Mouse (Mus musculus) myocyte (in vitro differentiated cells): ENCODE measurements around the gene Twnk.

Source experiments
- CEBPB ChIP-seq: IDR thresholded peaks from 2 replicates; pipeline ENCODE4 v1.6.1; 2011; ENCODE audit warnings: mild to moderate bottlenecking, moderate library complexity; ENCODE audit not compliant: poor library complexity, insufficient read depth, severe bottlenecking
- E2F4 ChIP-seq: IDR thresholded peaks from one replicate; pipeline ENCODE4 v1.6.1; 2011; ENCODE audit warnings: mild to moderate bottlenecking, control low read depth, moderate library complexity; ENCODE audit not compliant: insufficient read depth
- MAX ChIP-seq: IDR thresholded peaks from one replicate; pipeline ENCODE4 v1.6.1; 2011; ENCODE audit warnings: low read depth, mild to moderate bottlenecking, control low read depth
- MYOD1 ChIP-seq, 3 experiments: IDR thresholded peaks; one replicate each; pipeline ENCODE4 v1.6.1; 2011; ENCODE audit warnings: control low read depth in 2 of 3, low read depth in 2 of 3, mild to moderate bottlenecking in 2 of 3, moderate library complexity in 1 of 3; ENCODE audit not compliant: insufficient read length in 2 of 3, control insufficient read depth in 1 of 3
- POLR2A ChIP-seq: IDR thresholded peaks from one replicate; pipeline ENCODE4 v1.6.1; 2011; ENCODE audit warnings: low read depth, mild to moderate bottlenecking, control low read depth, moderate library complexity; ENCODE audit not compliant: insufficient read length
- POLR2AphosphoS2 ChIP-seq: IDR thresholded peaks from one replicate; pipeline ENCODE4 v1.6.1; 2011; ENCODE audit warnings: low read depth, control low read depth; ENCODE audit not compliant: insufficient read length
- REST ChIP-seq: IDR thresholded peaks from one replicate; pipeline ENCODE4 v1.6.1; 2011; ENCODE audit warnings: mild to moderate bottlenecking, control low read depth, moderate library complexity; ENCODE audit not compliant: insufficient read depth, insufficient read length
- SRF ChIP-seq: IDR thresholded peaks from one replicate; pipeline ENCODE4 v1.6.1; 2011; ENCODE audit warnings: low read depth; ENCODE audit not compliant: control insufficient read depth, insufficient read length
- TCF12 ChIP-seq: IDR thresholded peaks from one replicate; pipeline ENCODE4 v1.6.1; 2011; ENCODE audit warnings: mild to moderate bottlenecking, control low read depth; ENCODE audit not compliant: poor library complexity, insufficient read depth, severe bottlenecking
- TCF3 ChIP-seq: IDR thresholded peaks from one replicate; pipeline ENCODE4 v1.6.1; 2011; ENCODE audit warnings: low read depth, control low read depth; ENCODE audit not compliant: insufficient read length
- USF1 ChIP-seq: IDR thresholded peaks from one replicate; pipeline ENCODE4 v1.6.1; 2011; ENCODE audit warnings: low read depth, mild to moderate bottlenecking, control low read depth, moderate library complexity

- TF ChIP-seq POLR2AphosphoS2 (no peak), USF1 (no peak), MYOD1 (IDR thresholded peaks at IDR 0.05; ENCODE audit: control insufficient read depth in 1 of 3, insufficient read length in 2 of 3, low read depth in 2 of 3) (no peak), E2F4 (no peak), POLR2A (no peak), TCF12 (no peak), MAX (no peak), SRF (no peak), CEBPB (no peak), REST (no peak), TCF3 (no peak)
Measured at GRCm38 (mm10) chr19:44999647-45000046, 5.8 kb upstream of the Twnk start.
